Mouse (Mus musculus): ENCODE results near the gene Mapt. TPM values are rescaled to one million over a fixed set of nuclear protein-coding genes. Genes with fewer than 3 reads are reported as not detected.

Mapt gene
- polyA plus RNA-seq, 1 experiment: 1.4 TPM

DNA sequence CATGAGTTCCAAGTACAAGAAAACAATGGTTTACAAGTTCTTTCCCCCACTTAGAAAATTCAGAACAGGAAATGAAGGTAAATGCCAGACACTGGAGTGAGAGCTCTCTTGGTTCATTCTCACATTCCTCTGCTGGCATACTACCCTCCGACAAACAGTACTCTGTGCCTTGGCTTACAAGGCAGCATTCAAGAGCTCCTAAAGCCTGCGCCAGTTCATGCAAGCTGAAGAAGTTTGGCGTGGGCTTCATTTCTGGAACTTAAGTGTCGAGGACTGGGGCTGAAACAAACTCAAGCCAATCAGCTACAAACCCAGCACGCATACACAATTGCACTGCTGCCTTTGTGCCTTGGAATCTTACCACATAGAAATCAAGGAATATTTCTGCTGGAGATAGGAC, 100.9 kb downstream of the Mapt start:
- no peak for TF ChIP-seq CTCF (IDR thresholded peaks at IDR 0.05; ENCODE audit: borderline replicate concordance, control insufficient read depth, extremely low read depth, insufficient read depth, low read length, poor library complexity)
- no peak for DNase-seq
- no peak overlapping the region for H3K27ac ChIP-seq (ENCODE audit: control insufficient read depth, insufficient read depth, low read length)
- peaks cover 40% of the 10 kb centered on the region for H3K36me3 ChIP-seq (ENCODE audit: control insufficient read depth, insufficient read depth, low read length)
- no peak overlapping the region for H3K4me3 ChIP-seq (ENCODE audit: control insufficient read depth, insufficient read depth, low read length)
- 96% methylated on average over 5 of the region's 5 CpGs for WGBS
- H3K27me3 ChIP-seq (ENCODE audit: control insufficient read depth, insufficient read depth, low read length): no peaks in the 10 kb centered on the region
- no peaks in the 10 kb centered on the region for H3K4me1 ChIP-seq (replicated peaks; ENCODE audit: control insufficient read depth, insufficient read depth, low read length)

DNA sequence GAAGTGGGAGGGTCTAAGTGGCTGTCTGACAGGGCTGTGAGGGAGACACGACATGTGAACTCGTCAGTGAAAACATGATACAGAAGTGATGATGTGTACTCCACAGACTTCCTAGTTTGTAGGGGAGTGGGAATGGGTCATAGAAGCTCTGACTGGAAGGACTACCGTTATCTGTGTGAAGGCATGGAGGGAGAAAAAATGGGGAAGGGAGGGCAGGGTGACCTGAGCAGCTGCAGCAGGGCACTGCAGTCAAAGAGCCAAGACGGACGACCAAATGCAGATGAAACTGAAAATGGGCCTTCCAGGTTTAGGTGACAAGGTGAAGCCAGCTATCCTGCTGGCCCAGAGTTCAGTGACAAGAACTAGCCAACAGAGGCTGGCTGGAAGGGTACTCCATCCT, 102.9 kb downstream of the Mapt start:
- H3K27me3 ChIP-seq (ENCODE audit: control insufficient read depth, insufficient read depth, low read length): no peaks in the 10 kb centered on the region
- no peak for TF ChIP-seq POLR2A (IDR thresholded peaks at IDR 0.05; ENCODE audit: control insufficient read depth, extremely low read depth, insufficient read depth, low read length, poor library complexity)
- no peak for TF ChIP-seq CTCF (IDR thresholded peaks at IDR 0.05; ENCODE audit: borderline replicate concordance, control insufficient read depth, extremely low read depth, insufficient read depth, low read length, poor library complexity)
- peaks cover 60% of the 10 kb centered on the region for H3K36me3 ChIP-seq (ENCODE audit: control insufficient read depth, insufficient read depth, low read length)
- no peak overlapping the region for H3K4me3 ChIP-seq (ENCODE audit: control insufficient read depth, insufficient read depth, low read length)
- no peak for DNase-seq
- H3K4me1 ChIP-seq (replicated peaks; ENCODE audit: control insufficient read depth, insufficient read depth, low read length): no peaks in the 10 kb centered on the region
- no peak overlapping the region for H3K27ac ChIP-seq (ENCODE audit: control insufficient read depth, insufficient read depth, low read length)
- 90% methylated on average over 5 of the region's 5 CpGs for WGBS

DNA sequence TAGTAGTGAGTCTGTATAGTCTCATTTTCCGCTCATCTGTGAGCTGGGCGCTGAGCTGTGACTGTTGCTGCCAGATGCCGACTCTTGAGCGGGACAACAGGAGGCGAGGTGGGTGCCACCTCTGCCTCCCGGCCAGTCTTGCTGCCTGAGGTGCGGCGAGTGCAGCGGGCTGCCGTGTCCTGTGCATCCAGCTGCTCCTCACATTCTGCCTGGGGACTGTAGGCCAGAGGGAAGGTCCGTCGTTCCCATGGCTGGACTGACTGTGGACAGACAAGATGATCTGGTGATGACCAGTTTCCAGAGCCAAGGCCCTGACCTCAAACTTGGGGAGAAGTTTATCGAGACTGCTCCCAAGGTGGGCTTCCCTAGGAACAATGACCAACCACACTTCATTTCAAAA, 103.8 kb downstream of the Mapt start:
- H3K27me3 ChIP-seq (ENCODE audit: control insufficient read depth, insufficient read depth, low read length): no peaks in the 10 kb centered on the region
- peaks cover 68% of the 10 kb centered on the region for H3K36me3 ChIP-seq (ENCODE audit: control insufficient read depth, insufficient read depth, low read length)
- 97% methylated on average over 13 of the region's 13 CpGs for WGBS
- no peaks in the 10 kb centered on the region for H3K4me1 ChIP-seq (replicated peaks; ENCODE audit: control insufficient read depth, insufficient read depth, low read length)
- TF ChIP-seq POLR2A (IDR thresholded peaks at IDR 0.05; ENCODE audit: control insufficient read depth, extremely low read depth, insufficient read depth, low read length, poor library complexity) (no peak), CTCF (IDR thresholded peaks at IDR 0.05; ENCODE audit: borderline replicate concordance, control insufficient read depth, extremely low read depth, insufficient read depth, low read length, poor library complexity) (no peak)
- no peak overlapping the region for H3K4me3 ChIP-seq (ENCODE audit: control insufficient read depth, insufficient read depth, low read length)
- no peak overlapping the region for H3K27ac ChIP-seq (ENCODE audit: control insufficient read depth, insufficient read depth, low read length)
- DNase-seq: no peak

GRCm38 (mm10) chr11:104346931-104347330, 115.7 kb downstream of the Mapt start:
- DNase-seq: peak; percentile 13
- WGBS: 88% methylated on average over 3 of the region's 3 CpGs
- no peak for TF ChIP-seq CTCF (IDR thresholded peaks at IDR 0.05; ENCODE audit: borderline replicate concordance, control insufficient read depth, extremely low read depth, insufficient read depth, low read length, poor library complexity)
- TF ChIP-seq POLR2A (IDR thresholded peaks at IDR 0.05; ENCODE audit: control insufficient read depth, extremely low read depth, insufficient read depth, low read length, poor library complexity): no peak
- Histone ChIP-seq H3K4me3 (ENCODE audit: control insufficient read depth, insufficient read depth, low read length) (no peak overlapping the region), H3K27me3 (ENCODE audit: control insufficient read depth, insufficient read depth, low read length) (no peaks in the 10 kb centered on the region), H3K36me3 (ENCODE audit: control insufficient read depth, insufficient read depth, low read length) (peaks cover 66% of the 10 kb centered on the region), H3K27ac (ENCODE audit: control insufficient read depth, insufficient read depth, low read length) (no peak overlapping the region), H3K4me1 (replicated peaks; ENCODE audit: control insufficient read depth, insufficient read depth, low read length) (no peaks in the 10 kb centered on the region)

DNA sequence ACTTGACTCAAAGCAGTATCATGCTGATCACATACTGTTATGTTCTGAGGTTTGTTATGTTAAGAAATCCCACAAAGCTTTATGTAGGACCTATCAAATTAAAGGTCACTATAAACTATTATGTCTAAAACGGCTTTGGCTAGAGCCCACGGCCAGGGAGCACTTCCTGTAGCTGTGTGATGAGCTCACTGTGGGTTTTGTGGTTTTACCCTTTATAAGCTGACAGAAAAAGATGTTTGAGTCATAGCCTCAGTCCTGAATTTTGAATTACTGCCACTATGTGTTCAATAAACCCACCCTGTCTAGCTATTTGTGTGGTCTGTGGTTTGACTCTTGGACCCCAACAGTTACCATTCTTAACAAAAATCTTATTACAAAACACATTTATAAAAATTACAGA, 130.6 kb downstream of the Mapt start:
- no peaks in the 10 kb centered on the region for H3K27me3 ChIP-seq (ENCODE audit: control insufficient read depth, insufficient read depth, low read length)
- H3K4me1 ChIP-seq (replicated peaks; ENCODE audit: control insufficient read depth, insufficient read depth, low read length): 0 out of 2 replicates have a peak, but pooled peaks cover 2% of the 10 kb centered on the region
- H3K36me3 ChIP-seq (ENCODE audit: control insufficient read depth, insufficient read depth, low read length): peaks cover 19% of the 10 kb centered on the region
- WGBS: 1% methylated on average over 2 of the region's 2 CpGs
- no peak overlapping the region for H3K4me3 ChIP-seq (ENCODE audit: control insufficient read depth, insufficient read depth, low read length)
- TF ChIP-seq POLR2A (IDR thresholded peaks at IDR 0.05; ENCODE audit: control insufficient read depth, extremely low read depth, insufficient read depth, low read length, poor library complexity) (no peak), CTCF (IDR thresholded peaks at IDR 0.05; ENCODE audit: borderline replicate concordance, control insufficient read depth, extremely low read depth, insufficient read depth, low read length, poor library complexity) (no peak)
- no peak overlapping the region for H3K27ac ChIP-seq (ENCODE audit: control insufficient read depth, insufficient read depth, low read length)
- DNase-seq: no peak

GRCm38 (mm10) chr11:104362704-104363103, 131.5 kb downstream of the Mapt start:
- TF ChIP-seq CTCF (IDR thresholded peaks at IDR 0.05; ENCODE audit: borderline replicate concordance, control insufficient read depth, extremely low read depth, insufficient read depth, low read length, poor library complexity) (no peak), POLR2A (IDR thresholded peaks at IDR 0.05; ENCODE audit: control insufficient read depth, extremely low read depth, insufficient read depth, low read length, poor library complexity) (no peak)
- no peaks in the 10 kb centered on the region for H3K27me3 ChIP-seq (ENCODE audit: control insufficient read depth, insufficient read depth, low read length)
- 62% methylated on average over 1 of the region's 1 CpGs for WGBS
- H3K27ac ChIP-seq (ENCODE audit: control insufficient read depth, insufficient read depth, low read length): no peak overlapping the region
- 0 out of 2 replicates have a peak, but pooled peaks cover 2% of the 10 kb centered on the region for H3K4me1 ChIP-seq (replicated peaks; ENCODE audit: control insufficient read depth, insufficient read depth, low read length)
- no peak overlapping the region for H3K4me3 ChIP-seq (ENCODE audit: control insufficient read depth, insufficient read depth, low read length)
- DNase-seq: no peak
- H3K36me3 ChIP-seq (ENCODE audit: control insufficient read depth, insufficient read depth, low read length): peaks cover 17% of the 10 kb centered on the region

All from thymus, adult 2 months (tissue).